Comparison of ENCODE assay signal across 8 mouse cellular contexts in the genomic region with DNA sequence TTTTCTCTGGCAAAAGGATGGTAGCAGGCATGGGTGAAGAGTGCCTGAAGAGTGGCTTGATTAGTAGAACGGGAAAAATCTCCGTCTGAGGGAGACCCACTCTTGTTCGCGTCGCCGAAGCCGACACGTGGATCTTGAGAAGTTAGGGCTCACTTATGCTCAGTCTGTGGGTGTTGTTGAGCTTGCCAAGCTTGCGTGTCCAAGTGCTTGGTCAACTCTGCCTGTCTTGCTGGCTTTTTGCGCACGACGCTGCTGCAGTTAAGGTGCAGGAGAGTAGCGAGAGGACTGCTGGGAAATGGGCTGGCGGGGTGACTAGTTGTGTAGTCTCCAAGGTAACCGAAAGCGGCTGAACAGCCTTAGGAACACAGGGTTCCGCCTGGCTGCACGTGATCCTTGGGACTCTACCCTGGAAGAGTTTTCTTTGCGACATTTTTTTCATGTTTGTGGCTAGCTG. TPM values are rescaled to one million over a fixed set of nuclear protein-coding genes. Genes with fewer than 3 reads are reported as not detected.
DNase-seq lines count a peak whose midpoint lies in the region; ATAC-seq and TF ChIP-seq lines count a peak whose summit lies in the region.

No protein-coding gene starts in this region.

- H3K9me3 ChIP-seq in heart, embryonic 13.5 days = no peaks in the 10 kb centered on the region
- H3K9me3 ChIP-seq in kidney, postnatal 0 days (replicated peaks; ENCODE audit: low read length) = no peaks in the 10 kb centered on the region
- no peaks in the 10 kb centered on the region for H3K9me3 ChIP-seq in liver, embryonic 14.5 days (ENCODE audit: control insufficient read depth, low read length)
- H3K9me3 ChIP-seq in stomach, embryonic 16.5 days (replicated peaks; ENCODE audit: control insufficient read depth, low read length) = no peaks in the 10 kb centered on the region

- H3K27ac ChIP-seq in heart, embryonic 13.5 days (replicated peaks) = peak overlapping the region; percentile 93
- H3K27ac ChIP-seq in kidney, postnatal 0 days = peak overlapping the region; percentile 87
- H3K27ac ChIP-seq in liver, embryonic 14.5 days = peak overlapping the region; percentile 83
- peak overlapping the region; percentile 96 for H3K27ac ChIP-seq in stomach, embryonic 16.5 days (ENCODE audit: low read length)

- ATAC-seq in heart, embryonic 13.5 days (ENCODE audit: extremely low read depth, insufficient number of reproducible peaks, low FRiP score, low TSS enrichment) = no peak
- ATAC-seq in kidney, postnatal 0 days (replicated peaks; ENCODE audit: low FRiP score, low read depth) = peak; percentile 82
- peak; percentile 22 for ATAC-seq in liver, embryonic 14.5 days (ENCODE audit: insufficient read depth)
- ATAC-seq in stomach, embryonic 16.5 days (ENCODE audit: insufficient read depth, low FRiP score) = peak; percentile 74

- H3K4me1 ChIP-seq in heart, embryonic 13.5 days = peaks cover 46% of the 10 kb centered on the region
- H3K4me1 ChIP-seq in kidney, postnatal 0 days (replicated peaks; ENCODE audit: insufficient read depth, low read length) = peaks cover 12% of the 10 kb centered on the region
- H3K4me1 ChIP-seq in liver, embryonic 14.5 days (replicated peaks; ENCODE audit: control insufficient read depth in 2 of 2, insufficient read depth in 2 of 2, low read length in 1 of 2) = peaks cover 3 to 10% of the 10 kb centered on the region in 2 experiments; a peak in 3 of 4 replicates
- peaks cover 11% of the 10 kb centered on the region for H3K4me1 ChIP-seq in stomach, embryonic 16.5 days (ENCODE audit: control insufficient read depth, insufficient read depth, low read length)

- H3K4me2 ChIP-seq in heart, embryonic 13.5 days = peak overlapping the region; percentile 96
- H3K4me2 ChIP-seq in kidney, postnatal 0 days (ENCODE audit: low read length) = peak overlapping the region; percentile 55
- H3K4me2 ChIP-seq in liver, embryonic 14.5 days (ENCODE audit: low read depth) = peak overlapping the region; percentile 98
- H3K4me2 ChIP-seq in stomach, embryonic 16.5 days (ENCODE audit: low read depth, low read length) = peak overlapping the region; percentile 95

- DNase-seq in CD4-positive, CD25-positive, alpha-beta regulatory T cell, adult 2 months (ENCODE audit: low read depth, low spot score) = peak; percentile 78
- DNase-seq in brain, adult 2 months (ENCODE audit: low read depth, low spot score) = peak; percentile 84
- DNase-seq in fat pad, adult 2 months (ENCODE audit: extremely low read depth, low read depth, low spot score) = peak; percentile 36
- peak; percentile 87 for DNase-seq in kidney, postnatal 0 days (ENCODE audit: low spot score)
- peak; percentile 75 to 92 (median 75) for DNase-seq in liver, embryonic 14.5 days (ENCODE audit: low read depth in 3 of 3, low spot score in 3 of 3)
- peak; percentile 51 for DNase-seq in neural tube, embryonic 10.5 days (ENCODE audit: extremely low spot score, low spot score)

- peaks cover 16% of the 10 kb centered on the region for H3K36me3 ChIP-seq in heart, embryonic 13.5 days
- H3K36me3 ChIP-seq in kidney, postnatal 0 days (ENCODE audit: insufficient read depth, low read length) = peaks cover 7% of the 10 kb centered on the region; the same call in 1 of the 2 replicates
- H3K36me3 ChIP-seq in liver, embryonic 14.5 days (replicated peaks; ENCODE audit: control insufficient read depth, insufficient read depth, low read depth) = no peaks in the 10 kb centered on the region; the same call in 1 of the 2 replicates
- H3K36me3 ChIP-seq in stomach, embryonic 16.5 days (ENCODE audit: control insufficient read depth, insufficient read depth, low read length) = 0 out of 2 replicates have a peak, but pooled peaks cover 2% of the 10 kb centered on the region

- WGBS in heart, embryonic 13.5 days = 5% methylated on average over 19 of the region's 19 CpGs
- 8% methylated on average over 19 of the region's 19 CpGs for WGBS in kidney, postnatal 0 days
- WGBS in liver, embryonic 14.5 days (ENCODE audit: insufficient replicate concordance) = 2% methylated on average over 19 of the region's 19 CpGs
- 5% methylated on average over 19 of the region's 19 CpGs for WGBS in stomach, embryonic 16.5 days

- TF ChIP-seq EP300 in liver, embryonic 14.5 days (IDR thresholded peaks at IDR 0.05; ENCODE audit: low read depth) = 0 out of 2 replicates have a peak, but pooled peaks have one; percentile 38

- H3K9ac ChIP-seq in heart, embryonic 13.5 days = peak overlapping the region; percentile 78
- peak overlapping the region; percentile 62; the same call in 1 of the 2 replicates for H3K9ac ChIP-seq in kidney, postnatal 0 days (ENCODE audit: low read depth, low read length)
- peak overlapping the region; percentile 49 for H3K9ac ChIP-seq in liver, embryonic 14.5 days (replicated peaks)
- H3K9ac ChIP-seq in stomach, embryonic 16.5 days (ENCODE audit: low read length) = peak overlapping the region; percentile 78

- no peak for TF ChIP-seq CTCF in kidney, postnatal 0 days (IDR thresholded peaks at IDR 0.05; ENCODE audit: low read depth)
- TF ChIP-seq CTCF in liver, embryonic 14.5 days (IDR thresholded peaks at IDR 0.05; ENCODE audit: low read depth) = peak; percentile 4; the same call in 1 of the 2 replicates

- H3K4me3 ChIP-seq in heart, embryonic 13.5 days = peak overlapping the region; percentile 64
- peak overlapping the region; percentile 40 for H3K4me3 ChIP-seq in kidney, postnatal 0 days (replicated peaks; ENCODE audit: low read depth, low read length)
- peak overlapping the region; percentile 47 to 65 for H3K4me3 ChIP-seq in liver, embryonic 14.5 days (ENCODE audit: insufficient read depth in 1 of 2, low read depth in 2 of 2, low read length in 2 of 2)
- H3K4me3 ChIP-seq in stomach, embryonic 16.5 days (replicated peaks; ENCODE audit: low read length) = peak overlapping the region; percentile 66

- no peaks in the 10 kb centered on the region for H3K27me3 ChIP-seq in heart, embryonic 13.5 days (replicated peaks)
- no peaks in the 10 kb centered on the region for H3K27me3 ChIP-seq in kidney, postnatal 0 days (ENCODE audit: insufficient read depth, low read length)
- no peaks in the 10 kb centered on the region for H3K27me3 ChIP-seq in liver, embryonic 14.5 days (ENCODE audit: control insufficient read depth, insufficient read depth, low read length)
- no peaks in the 10 kb centered on the region for H3K27me3 ChIP-seq in stomach, embryonic 16.5 days (ENCODE audit: control insufficient read depth, insufficient read depth, low read length)

RNA-seq across cellular contexts. Expression of gene Mga, which starts 1.1 kb away (rescaled TPM):
- 15.4 and 17.7 TPM in 2 replicates for polyA plus RNA-seq in heart, embryonic 13.5 days (2015; fragmentation: Nextera tagmentation; extraction: Ambion mirVana)
- 17.5 TPM in 2 replicates for polyA plus RNA-seq in kidney, postnatal 0 days (2015; fragmentation: Nextera tagmentation; extraction: Ambion mirVana)
- polyA plus RNA-seq in liver, embryonic 14.5 days (2012; rRNA removed) = 4.2 and 4.6 TPM in 2 replicates
- 6.0 and 6.6 TPM in 2 replicates for polyA plus RNA-seq in liver, embryonic 14.5 days (2014; fragmentation: Nextera tagmentation; extraction: Ambion mirVana)
- 24.3 and 27.3 TPM in 2 replicates for polyA plus RNA-seq in stomach, embryonic 16.5 days (2015; fragmentation: Nextera tagmentation; extraction: Ambion mirVana)

Comparison
In these comparisons a context has a peak if more than half of its experiments do, and no peak if none do; other contexts are left out.
1. DNase-seq: peak in every context shown above with its lines; median percentile 87 in kidney, postnatal 0 days; 84 in brain, adult 2 months; 78 in CD4-positive, CD25-positive, alpha-beta regulatory T cell, adult 2 months; 75 in liver, embryonic 14.5 days; 51 in neural tube, embryonic 10.5 days; 36 in fat pad, adult 2 months.